Mouse (Mus musculus) left cerebral cortex, postnatal 25 days (tissue): ENCODE data around the gene Iqgap1. TPM values are rescaled to one million over a fixed set of nuclear protein-coding genes. Genes with fewer than 3 reads are reported as not detected.
"Not testable (repeated sequence)": the region's sequence is repeated elsewhere in the genome, so short reads cannot be mapped to it uniquely, and the experiment has no call there.

ENCODE experiments used
- DNase-seq, 2 experiments: peaks; one replicate each; pipeline ENCODE4 v3.0.0; 2022; ENCODE audit warnings: low spot score in 2 of 2, mixed read lengths in 1 of 2
- intact Hi-C: fragments of 180-260 bp; cut with DNase I; formaldehyde crosslinking; loops from one replicate; pipeline ENCODE4 v1.15.1; 2025
- total RNA-seq, 2 experiments: library from RNA; stranded (reverse); gene quantifications; 2 replicates each; pipeline ENCODE4 v1.2.3; 2021

Iqgap1 gene
- total RNA-seq, 2 experiments from 2014 or later = 20.3 to 22.0 TPM

GRCm38 (mm10) chr7:80845621-80846279 is 20.0 kb upstream of the Iqgap1 start:
- intact Hi-C loops = loop anchor here (5.0 kb wide), 1 partner anchor 458 kb away; the partner anchor contains the start of gene Fes
- DNase-seq = no peak

DNA sequence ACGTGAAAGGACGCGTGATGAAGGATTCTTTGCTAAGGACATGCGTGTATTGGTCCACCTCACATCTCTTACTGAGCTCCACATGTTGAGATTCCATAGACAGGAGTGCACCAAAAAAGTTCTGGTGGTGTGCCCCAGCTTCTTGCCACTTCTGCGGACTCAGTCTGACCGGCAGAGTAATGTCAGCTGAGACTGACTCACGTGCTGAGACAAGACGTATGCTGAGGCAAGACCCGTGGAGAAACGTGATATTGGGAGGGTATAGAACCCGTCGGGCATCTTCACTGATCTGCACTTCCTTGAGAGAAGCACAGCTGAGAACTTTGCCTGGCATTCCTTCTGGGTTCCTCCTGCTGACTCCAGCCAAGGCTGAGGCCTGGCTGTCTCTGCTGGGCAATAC is 18.9 kb upstream of the Iqgap1 start:
- intact Hi-C loops = loop anchor here (5.0 kb wide), 2 partner anchors 37 to 457 kb away; partner anchors contain the start of gene Fes
- no peak for DNase-seq

DNA sequence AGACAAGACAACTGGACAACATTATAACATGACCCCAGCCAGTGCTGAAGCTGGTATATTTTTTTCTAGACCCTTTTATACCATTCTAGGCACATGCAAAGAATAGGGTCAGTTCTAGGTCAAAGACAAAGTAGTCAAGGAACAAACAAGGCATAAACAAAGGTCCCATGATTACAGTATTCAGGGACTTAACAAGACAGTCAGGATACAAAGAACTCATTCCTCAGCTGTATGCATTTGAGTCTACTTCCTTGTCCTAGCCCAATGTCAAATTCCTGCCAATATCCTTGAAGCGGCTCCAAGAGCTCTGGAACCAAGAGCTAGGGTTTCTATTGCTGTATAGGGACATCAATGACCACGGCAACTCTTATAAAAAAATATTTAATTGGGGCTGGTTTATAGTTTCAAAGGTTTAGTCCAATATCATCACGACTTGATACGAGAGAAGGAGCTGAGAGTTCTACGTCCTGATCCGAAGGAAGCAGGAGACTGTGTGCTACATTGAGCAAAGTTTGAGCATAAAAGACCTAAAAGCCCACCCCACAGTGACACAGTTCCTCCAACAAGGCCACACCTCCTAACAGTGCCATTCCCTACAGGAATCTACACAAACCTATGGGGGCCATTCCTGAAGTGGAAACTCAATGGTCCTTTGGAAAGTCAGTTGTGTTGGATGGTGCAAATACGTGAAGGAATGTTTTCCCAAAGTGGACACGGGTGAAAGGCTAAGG is 18.3 kb upstream of the Iqgap1 start:
- intact Hi-C loops = loop anchor here (5.0 kb wide), 1 partner anchor 37 kb away; no protein-coding TSS in a partner anchor
- no peak for DNase-seq

- intact Hi-C loops = loop anchor here (5.0 kb wide), 1 partner anchor 36 kb away; no protein-coding TSS in a partner anchor
- no peak for DNase-seq
Measured at GRCm38 (mm10) chr7:80843176-80843575, 17.4 kb upstream of the Iqgap1 start.

DNA sequence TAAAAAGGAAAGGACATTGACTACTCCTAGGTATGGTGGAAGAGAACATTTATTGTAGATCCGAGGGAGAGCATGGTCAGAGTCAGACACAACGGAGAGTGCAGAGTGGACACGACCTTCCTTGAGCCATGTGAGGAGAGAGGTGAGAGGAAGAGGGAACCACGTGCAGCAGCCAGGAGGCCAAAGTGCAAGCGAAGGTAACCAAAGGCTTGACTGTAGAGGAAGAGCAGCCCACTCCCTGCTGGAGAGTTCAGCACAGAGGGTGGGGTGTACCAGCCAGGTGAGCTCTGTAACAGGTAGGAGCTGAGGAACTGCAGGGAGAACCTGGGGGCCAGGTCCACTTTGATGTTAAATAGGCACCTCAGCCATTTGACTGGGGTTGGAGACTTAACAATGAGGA is 16.4 kb upstream of the Iqgap1 start:
- DNase-seq = no peak
- intact Hi-C loops = loop anchor here (5.0 kb wide), 1 partner anchor 35 kb away; no protein-coding TSS in a partner anchor

GRCm38 (mm10) chr7:80840937-80841336 is 15.2 kb upstream of the Iqgap1 start:
- intact Hi-C loops = loop anchor here (5.0 kb wide), 1 partner anchor 34 kb away; no protein-coding TSS in a partner anchor
- peak in 1 of 2 experiments; percentile 73 for DNase-seq

GRCm38 (mm10) chr7:80840241-80840640 is 14.5 kb upstream of the Iqgap1 start:
- DNase-seq = no peak
- intact Hi-C loops = loop anchor here (5.0 kb wide), 1 partner anchor 33 kb away; no protein-coding TSS in a partner anchor

DNA sequence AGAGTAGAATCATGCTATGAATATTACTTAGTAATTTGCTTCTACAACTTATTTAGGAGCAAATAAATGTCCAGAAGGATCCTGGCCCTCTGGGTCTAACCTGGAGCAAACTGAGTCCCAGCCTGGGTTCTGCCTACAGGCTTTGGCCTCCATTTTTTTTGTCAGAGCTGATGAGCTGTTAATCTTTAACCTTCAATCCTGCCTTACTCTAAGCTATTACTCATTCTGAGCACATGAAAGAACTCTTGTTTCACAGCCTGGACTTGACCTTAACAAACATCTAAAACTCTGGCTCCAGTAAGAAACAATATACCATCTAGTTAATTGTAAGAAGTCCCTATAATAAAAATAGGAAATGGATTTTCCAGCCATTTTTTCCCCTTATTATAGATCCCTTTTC is 14.0 kb upstream of the Iqgap1 start:
- intact Hi-C loops = loop anchor here (5.0 kb wide), 1 partner anchor 32 kb away; no protein-coding TSS in a partner anchor

DNA sequence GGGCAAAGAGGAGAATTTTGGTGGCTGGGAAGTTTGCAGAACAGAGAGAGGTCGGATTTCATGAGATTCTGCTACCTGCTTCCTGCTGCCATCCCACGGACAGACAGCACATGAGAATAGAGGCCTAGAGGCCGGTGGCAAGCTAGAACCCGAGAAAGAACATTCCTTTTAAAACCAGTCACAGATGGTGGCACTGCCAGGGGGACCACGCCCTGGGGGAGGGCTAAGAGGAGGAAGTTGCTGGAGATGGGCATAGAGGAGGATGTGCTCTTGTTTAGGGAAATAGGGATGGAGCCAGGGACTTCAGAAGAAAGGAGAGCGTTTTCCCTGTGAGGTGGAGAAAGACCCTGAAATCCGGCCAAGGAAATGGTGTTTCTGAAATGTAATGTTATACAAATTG is 12.5 kb upstream of the Iqgap1 start:
- intact Hi-C loops = no loop called here

More for the DNA sequence above, 14.0 kb upstream of the Iqgap1 start:
- DNase-seq = no peak

GRCm38 (mm10) chr7:80837736-80838135 is 12.0 kb upstream of the Iqgap1 start:
- intact Hi-C loops = no loop called here
- no peak for DNase-seq

More for the DNA sequence above, 12.5 kb upstream of the Iqgap1 start:
- no peak for DNase-seq

- intact Hi-C loops = no loop called here
- DNase-seq = no peak
Measured at GRCm38 (mm10) chr7:80835984-80836652, 10.3 kb upstream of the Iqgap1 start.

DNA sequence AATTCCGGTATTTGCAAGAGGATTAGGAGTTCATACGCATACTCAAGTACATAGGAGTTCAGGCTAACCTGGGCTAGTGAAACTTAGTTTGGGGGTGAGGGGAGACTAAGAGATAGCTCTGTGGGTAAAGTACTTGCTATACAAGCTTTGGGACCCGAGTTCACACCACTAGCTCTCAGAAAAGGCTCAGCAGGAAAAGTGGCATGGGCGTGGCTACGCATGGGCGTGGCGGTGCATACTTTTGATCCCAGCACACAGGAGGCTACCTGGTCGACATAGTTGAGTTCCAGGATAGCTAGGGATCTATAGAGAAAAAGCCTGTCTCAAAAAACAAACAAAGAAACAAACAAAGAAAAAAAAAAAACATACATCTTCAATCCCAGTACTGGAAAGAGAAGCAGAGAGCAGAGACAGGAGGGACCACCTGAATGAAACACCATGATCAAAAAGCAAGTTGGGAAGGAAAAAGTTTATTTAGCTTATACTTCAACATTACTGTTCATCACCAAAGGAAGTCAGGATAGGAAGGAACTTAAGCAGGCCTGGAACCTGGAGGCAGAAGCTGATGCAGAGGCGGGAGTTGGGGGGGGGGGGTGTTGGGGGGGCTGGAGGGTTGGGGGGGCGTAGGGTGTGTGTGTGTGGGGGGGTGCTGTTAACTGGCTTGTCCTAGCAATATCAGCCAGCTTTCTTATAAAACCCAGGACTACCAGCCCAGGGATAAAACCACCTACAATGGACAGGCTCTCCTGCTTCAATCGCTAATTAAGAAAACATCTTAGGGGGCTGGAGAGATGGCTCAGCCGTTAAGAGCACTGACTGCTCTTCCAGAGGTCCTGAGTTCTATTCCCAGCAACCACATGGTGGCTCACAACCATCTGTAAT is 8.1 kb upstream of the Iqgap1 start:
- intact Hi-C loops = no loop called here

DNA sequence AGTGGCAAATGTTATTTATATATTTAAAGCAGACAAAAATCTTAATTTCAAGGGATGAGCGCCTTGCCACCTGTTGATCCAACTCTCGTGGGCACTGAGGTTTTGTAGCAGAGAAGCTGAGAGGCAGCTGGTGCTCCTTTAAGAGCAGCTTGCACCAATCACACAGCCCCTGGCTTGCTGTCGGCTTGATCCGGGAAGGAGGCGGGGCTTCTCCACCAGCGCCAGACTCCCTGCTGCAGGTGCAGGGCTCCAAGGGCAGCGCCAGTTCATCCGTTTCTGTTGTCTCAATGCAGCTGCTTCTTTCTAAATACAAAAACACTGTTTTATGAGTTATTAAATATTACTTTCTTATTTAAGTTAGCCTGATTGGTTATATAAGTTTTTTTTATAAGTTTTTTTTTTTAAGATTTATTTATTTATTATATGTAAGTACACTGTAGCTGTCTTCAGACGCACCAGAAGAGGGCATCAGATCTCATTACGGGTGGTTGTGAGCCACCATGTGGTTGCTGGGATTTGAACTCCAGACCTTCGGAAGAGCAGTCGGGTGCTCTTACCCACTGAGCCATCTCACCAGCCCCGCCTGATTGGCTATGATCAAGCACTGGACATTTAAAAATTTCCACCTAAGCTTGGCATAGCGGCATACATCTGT is 7.3 kb upstream of the Iqgap1 start:
- peak; percentile 17 to 33 for DNase-seq
- intact Hi-C loops = not testable (repeated sequence)

More for the DNA sequence above, 8.1 kb upstream of the Iqgap1 start:
- DNase-seq = no peak

GRCm38 (mm10) chr7:80832191-80832590 is 6.4 kb upstream of the Iqgap1 start:
- intact Hi-C loops = no loop called here
- DNase-seq = no peak

GRCm38 (mm10) chr7:80830193-80830803 is 4.5 kb upstream of the Iqgap1 start:
- intact Hi-C loops = no loop called here
- DNase-seq = no peak

DNA sequence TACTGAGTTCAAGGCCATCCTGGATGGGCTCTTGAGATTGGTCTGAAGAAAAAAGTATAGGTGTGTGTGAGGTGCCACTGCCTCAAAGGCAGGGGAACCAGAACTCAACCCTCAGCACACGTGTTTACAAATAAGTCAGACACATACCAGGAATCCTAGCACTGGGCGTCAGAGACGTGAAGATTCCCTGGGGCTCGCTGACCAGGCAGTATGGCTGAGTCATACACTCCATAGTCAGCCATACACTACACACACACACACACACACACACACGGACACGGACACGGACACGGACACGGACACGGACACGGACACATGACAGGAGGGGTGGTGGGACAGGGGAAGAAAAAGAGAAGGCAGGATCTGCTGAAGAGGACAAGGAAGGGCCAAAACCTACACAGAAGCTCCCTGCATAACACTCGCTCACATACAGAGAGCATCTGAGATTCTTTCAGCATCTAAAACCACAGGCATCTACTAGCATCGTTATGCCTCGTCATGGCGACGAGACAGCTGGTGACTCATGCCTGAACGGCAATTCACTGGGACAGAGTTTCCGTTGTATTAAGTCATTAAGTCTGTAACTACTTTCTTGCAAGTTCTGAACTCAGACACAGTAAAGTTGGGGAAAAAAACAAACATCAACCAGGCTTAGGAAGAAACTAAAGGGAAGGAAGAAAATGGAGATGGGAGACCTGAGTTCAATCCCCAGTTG is 2.5 kb upstream of the Iqgap1 start:
- DNase-seq = peak in 1 of 2 experiments; percentile 38
- intact Hi-C loops = no loop called here

- DNase-seq = no peak
- intact Hi-C loops = no loop called here
Measured at GRCm38 (mm10) chr7:80823875-80824682, 1.7 kb downstream of the Iqgap1 start.
